Mouse (Mus musculus) brain, embryonic 14.5 days (tissue): ENCODE results near the gene Gm6793.

ENCODE experiments used
- CTCF ChIP-seq: fragments of 200-500 bp; IDR thresholded peaks from 2 replicates; pipeline ENCODE4 v1.5.1; 2012; ENCODE audit warnings: inconsistent platforms, mild to moderate bottlenecking, moderate library complexity, borderline replicate concordance; ENCODE audit not compliant: insufficient read depth, insufficient read length; ENCODE audit errors: extremely low read depth
- POLR2A ChIP-seq: fragments of 200-500 bp; IDR thresholded peaks from 2 replicates; pipeline ENCODE4 v1.6.1; 2012; ENCODE audit warnings: mild to moderate bottlenecking, inconsistent platforms, borderline replicate concordance; ENCODE audit not compliant: poor library complexity, insufficient read depth, insufficient read length, severe bottlenecking; ENCODE audit errors: extremely low read depth

- TF ChIP-seq CTCF (no peak), POLR2A (no peak)
These were observed 36.7 kb upstream of the Gm6793 start for GRCm38 (mm10) chr8:112051537-112051936.
